Mouse (Mus musculus): ENCODE measurements around the gene Gm17542.

- TF ChIP-seq CTCF (IDR thresholded peaks at IDR 0.05; ENCODE audit: control insufficient read depth, insufficient read depth, low read length) (no peak), POLR2A (IDR thresholded peaks at IDR 0.05; ENCODE audit: borderline replicate concordance, control insufficient read depth, low read depth, low read length) (no peak)
Measured at GRCm38 (mm10) chr10:58663868-58664267, 54.1 kb downstream of the Gm17542 start.
